Mouse (Mus musculus): ENCODE measurements around the gene Hist1h1t.
"Not testable (repeated sequence)": the region's sequence is repeated elsewhere in the genome, so short reads cannot be mapped to it uniquely, and the experiment has no call there.

The Hist1h1t gene

DNA sequence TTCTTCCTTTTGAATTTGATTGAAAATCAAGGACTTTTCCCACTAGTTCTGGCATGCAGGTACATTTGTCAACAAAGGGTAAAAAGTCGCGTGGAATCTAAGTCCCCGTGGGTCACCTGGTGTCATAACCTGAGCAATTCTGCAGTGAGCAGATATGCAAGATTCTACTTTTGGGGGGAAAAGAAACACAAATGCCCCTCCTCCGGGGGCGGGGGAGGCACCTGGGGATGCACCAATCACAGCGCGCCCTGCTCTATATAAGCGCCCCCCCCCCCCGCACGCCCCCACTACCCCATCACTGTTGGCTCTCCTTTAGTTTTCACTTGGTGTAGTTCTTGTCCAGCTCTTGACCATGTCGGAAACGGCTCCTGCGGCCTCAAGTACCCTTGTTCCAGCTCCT is at the start of gene Hist1h1t:
Gene Hist1h1t, plus strand, starts transcription at position 301 of the 400 bp plus-strand sequence.
- no peak for DNase-seq

DNA sequence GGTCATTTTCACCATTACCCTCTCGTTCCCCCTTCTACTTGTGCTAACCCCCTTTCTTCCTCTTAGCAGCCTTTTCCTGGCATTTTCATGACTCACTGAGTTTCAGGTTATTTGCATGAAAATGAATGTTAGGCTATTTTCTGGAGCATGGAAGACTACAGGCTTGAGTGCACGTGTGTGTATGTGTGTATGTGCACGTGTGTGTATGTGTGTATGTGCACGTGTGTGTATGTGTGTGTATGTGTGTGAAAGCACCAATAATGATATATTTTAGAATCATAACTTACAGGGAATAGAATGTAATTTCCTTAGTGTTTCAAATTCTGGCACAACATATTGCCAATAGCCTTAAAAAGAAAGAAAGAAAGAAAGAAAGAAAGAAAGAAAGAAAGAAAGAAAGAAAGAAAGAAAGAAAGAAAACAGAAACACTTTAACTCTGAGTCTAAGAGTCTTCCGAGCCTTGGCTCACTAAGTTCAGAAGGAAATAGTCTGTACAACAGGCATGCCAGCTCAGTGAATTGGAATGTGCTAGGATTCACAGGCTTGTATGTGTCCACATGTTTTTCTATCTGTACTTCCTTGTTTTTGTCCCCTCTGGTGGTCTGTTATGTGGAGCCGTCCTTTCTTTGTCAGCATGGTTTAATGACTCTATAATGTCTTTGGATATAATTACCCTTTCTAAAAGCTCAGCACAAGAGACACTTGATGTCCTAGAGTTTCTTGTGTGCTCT is 35.8 kb upstream of the Hist1h1t start:
- no peak for DNase-seq

DNA sequence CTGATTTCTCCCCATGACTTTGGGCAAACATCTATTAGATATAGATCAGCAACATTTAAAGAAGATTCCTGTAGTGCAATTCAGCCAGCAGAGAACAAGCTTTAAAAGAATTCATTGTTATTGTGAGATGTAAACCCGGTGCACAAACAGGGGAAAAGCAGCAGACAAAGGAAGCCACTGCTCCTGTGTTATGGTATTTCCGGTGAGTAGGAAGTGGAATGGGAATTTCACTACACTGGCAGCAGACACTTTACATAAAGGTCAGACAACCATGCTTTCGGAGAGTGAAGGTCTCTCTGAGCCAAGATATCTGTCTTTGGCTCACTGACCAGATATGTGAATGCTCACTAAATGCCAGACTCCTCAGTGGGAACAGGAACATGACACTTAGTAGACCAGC is 33.1 kb upstream of the Hist1h1t start:
- DNase-seq: no peak

DNA sequence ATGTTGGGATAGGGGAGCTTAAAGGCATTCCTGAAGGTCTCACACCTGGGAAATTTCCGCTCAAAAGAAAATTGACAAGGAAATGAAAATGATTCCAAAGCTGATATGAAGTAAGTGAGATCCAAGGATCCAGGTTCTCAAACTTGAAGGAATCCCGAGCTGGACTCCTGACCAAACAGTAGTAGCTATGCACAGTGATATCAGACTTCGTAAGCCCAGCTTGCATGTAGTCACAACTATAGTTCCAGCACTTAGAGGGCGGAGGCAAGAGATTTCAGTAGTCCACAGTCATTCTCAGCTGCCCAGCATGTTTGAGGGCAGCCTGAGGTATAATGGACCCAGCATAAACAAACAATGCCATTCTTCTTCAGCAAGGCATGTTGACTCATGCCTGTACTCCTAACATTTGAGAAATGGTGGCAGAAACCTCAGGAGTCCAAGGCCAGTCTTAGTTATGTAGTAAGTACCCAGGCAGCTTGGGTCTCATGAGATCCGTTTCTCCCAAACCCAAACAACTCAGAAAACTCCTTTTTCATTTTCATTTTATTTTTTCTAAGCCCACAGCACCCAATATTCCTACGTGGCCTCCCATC is 13.5 kb upstream of the Hist1h1t start:
- no peak for DNase-seq

DNA sequence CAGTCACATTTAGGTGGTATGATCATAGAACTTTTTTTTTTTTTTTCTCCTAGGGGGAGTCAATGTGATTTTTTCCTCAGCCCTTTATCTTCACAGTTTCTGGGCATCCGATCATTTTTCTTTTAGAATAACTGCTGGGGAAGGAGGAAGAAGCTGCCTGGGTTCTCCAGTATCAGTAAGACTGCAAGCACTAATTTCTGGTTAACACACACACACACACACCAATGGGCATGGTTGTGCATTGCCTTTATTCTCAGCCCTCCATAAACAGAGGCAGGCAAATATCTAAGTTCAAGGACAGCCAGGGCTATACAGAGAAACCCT is 13.0 kb upstream of the Hist1h1t start:
- DNase-seq: no peak

DNA sequence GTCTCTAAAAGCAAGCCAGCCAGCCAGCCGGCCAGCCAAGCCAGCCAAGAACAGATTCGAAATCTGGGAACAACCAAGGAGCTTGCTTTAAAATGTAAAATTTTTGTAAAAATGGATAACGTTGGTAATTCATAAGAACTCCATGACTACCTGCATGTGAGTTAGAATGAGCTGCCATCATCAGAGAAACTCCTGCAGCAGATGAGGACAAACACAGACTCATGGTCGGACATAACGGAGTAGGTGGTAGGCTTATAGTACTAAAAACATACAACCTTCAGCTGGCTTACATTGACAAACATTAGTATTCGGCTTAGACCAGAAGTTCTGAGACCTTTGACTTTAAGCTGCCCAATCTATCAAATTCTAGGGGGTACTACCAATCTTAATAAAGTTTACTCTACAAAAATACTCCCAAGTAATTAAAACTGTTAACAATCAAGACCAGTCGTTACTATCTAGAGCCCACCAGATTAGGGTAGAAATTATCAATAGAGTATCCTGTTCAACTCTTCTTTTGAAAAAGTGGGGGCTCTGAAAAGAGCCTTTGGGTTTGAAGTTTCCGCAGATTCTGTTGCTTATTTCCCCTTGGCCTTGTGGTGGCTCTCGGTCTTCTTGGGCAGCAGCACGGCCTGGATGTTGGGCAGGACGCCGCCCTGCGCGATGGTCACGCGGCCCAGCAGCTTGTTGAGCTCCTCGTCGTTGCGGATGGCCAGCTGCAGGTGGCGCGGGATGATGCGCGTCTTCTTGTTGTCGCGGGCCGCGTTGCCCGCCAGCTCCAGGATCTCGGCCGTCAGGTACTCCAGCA is 12.5 kb upstream of the Hist1h1t start:
- not testable (repeated sequence) for DNase-seq

DNA sequence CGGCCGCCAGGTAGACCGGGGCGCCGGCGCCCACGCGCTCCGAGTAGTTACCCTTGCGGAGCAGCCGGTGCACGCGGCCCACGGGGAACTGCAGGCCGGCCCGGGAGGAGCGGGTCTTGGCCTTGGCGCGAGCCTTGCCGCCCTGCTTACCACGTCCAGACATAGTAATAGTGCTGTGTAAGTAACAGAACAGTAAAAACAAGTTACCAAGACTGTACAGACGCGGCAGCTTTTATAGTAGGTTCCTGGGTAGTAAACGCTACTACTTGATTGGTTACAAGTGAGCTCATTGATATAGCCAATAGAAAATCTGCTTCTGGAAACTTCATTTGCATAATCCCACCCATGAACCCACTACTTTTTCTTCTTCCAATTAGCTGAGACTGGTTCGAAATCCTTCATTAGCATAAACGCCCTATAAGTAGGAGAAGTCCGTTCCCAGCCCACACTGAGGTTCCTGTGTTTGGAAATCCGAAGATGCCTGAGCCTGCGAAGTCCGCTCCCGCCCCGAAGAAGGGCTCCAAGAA is 11.8 kb upstream of the Hist1h1t start, which contains the start of the genes Hist1h2ac and Hist1h2bc:
Gene Hist1h2ac, minus strand, starts transcription at position 194 of the 527 bp plus-strand sequence.
Gene Hist1h2bc, plus strand, starts transcription at position 445 of the 527 bp plus-strand sequence.
- peak; percentile 87 to 97 for DNase-seq

DNA sequence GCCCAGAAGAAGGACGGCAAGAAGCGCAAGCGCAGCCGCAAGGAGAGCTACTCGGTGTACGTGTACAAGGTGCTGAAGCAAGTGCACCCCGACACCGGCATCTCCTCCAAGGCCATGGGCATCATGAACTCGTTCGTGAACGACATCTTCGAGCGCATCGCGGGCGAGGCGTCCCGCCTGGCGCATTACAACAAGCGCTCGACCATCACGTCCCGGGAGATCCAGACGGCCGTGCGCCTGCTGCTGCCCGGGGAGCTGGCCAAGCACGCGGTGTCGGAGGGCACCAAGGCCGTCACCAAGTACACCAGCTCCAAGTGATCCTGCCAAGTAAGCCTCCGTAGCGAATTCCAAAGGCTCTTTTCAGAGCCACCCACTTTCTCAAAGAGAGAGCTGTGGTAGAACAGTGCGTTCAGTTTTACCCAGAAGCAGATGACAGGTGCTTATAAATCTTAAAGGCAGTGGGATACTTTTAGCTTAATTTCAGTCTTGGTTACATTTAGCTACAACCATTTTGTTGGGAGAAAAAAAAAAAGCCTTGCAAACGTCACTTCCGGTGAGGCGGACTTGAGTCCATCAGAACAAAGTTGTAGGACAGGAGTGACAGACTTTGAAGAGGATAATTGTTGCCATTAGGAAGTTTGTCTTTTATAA is 11.2 kb upstream of the Hist1h1t start:
- DNase-seq: peak; percentile 63

DNA sequence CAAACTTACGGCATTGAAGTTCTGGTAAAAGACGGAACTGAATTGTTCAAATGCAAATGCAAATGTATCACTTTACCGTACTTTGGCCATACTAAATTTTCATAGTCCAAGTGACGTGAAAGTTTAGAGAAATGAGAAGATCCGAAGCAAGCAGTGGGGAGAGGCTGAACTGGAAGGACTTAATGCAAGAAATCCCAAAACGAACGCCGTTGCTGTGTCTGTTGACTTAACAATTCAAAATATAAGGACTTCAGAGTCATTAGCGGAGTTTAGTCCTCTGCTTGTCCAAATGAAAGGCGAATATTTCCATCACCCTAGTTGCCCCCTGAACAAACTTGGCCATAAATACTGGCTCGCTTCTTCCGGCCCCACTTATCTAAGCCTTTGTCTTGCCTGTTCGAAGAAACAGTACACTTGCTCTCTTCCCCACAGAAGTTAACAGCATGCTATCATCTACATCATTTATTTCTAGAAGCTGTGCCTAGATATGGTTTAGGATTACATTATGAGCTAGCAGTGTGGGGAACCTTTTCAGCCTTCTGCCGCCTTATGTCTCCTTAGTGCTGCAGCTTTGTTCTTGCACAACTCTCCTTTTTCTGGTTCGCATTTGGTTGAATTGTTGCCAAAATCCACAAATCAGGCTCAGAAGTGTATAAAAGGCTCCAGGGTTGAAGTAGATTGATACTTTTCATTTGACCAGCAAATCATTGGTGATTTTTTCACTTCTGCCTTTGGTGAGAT is 10.3 kb upstream of the Hist1h1t start:
- DNase-seq: no peak

DNA sequence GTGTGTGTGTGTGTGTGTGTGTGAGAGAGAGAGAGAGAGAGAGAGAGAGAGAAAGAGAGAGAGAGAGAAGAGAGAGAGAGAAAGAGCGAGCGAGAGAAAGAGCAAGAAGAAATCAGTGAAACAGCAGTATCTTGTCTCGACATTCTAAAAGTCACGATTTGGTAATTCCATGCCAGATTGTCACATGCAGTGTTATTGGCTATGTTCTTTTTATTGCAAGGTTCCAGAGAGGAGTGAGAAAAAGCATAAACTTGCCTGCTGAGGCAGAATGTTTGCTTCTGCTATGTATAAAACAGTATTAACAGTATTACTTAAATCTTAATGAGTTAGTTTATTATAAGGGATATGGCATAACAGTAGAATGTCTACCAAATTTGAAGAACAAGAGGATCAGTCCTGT is 9.6 kb upstream of the Hist1h1t start:
- DNase-seq: no peak

DNA sequence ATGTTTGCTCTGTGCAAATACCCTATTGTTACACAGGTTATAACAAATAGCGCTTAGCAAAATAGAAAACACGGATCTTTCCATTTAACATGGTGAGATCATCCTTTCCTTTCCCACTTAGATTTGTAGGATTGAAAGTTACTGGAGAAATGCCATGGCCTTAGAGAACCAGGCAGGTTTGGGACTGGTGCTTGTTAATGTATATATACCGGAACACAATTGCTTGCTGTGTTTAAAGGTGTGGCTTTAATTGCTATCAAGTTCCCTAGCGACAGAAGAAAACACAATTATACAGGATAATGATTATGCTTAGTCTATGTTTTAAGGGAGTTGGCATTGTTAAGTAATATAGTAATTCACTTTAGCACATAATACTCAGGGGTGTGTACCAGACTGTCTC is 8.4 kb upstream of the Hist1h1t start:
- no peak for DNase-seq

DNA sequence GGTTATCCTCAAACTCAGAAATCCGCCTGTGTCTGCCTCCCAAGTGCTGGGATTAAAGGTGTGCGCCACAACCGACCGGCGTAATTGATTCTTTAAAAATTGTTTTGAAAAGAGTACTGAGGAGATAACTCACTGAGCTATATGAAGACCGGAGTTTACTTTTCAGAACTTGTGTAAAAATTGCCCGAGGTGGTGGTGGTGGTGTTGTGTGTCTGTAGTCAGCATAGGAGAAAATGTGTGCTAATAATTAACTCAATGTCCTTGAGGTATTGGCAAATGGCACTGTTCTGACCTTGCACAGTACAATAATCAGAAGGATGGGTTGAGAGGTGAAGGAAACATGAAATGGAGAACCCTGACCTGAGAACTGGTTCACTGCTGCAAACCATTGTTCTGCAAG is 7.7 kb upstream of the Hist1h1t start:
- peak in 1 of 2 experiments; percentile 55 for DNase-seq

DNA sequence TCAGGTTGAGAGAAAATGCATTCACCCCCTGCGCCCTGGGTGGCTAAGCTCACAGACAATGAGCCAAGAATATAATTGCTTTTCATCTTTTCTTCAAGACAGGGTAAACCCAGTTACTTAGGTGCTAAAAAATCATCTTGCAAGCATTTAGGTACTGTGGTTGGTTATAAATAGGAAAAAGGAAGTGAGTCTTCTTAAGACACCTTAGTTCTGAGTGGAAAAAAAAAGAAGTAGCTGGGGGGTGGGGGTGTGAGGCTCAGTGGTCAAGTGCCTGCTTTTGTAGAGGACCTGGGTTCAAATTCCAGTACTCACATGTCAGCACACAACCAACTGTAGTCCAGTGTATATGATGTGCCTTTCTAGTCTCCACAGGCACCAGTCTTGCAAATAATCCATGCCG is 6.7 kb upstream of the Hist1h1t start:
- DNase-seq: no peak

DNA sequence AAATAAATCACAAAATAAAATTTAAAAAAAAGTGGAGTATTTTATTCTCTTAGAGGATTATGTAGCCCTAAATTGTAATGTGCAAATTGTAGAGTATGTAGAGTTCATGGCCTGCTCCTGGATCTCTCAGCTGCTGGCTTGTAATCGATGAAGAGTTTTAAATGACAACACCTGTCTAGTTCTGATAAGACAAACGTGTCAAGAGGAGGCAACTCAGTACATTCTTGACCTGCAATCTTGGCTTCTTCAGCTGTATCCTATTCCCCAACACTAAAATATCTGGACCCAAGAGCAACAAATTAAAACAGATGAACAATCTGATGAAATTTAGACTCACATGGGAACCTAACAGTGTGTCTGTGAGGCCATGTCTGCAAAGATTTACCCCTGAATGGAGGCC is 6.2 kb upstream of the Hist1h1t start:
- DNase-seq: no peak

DNA sequence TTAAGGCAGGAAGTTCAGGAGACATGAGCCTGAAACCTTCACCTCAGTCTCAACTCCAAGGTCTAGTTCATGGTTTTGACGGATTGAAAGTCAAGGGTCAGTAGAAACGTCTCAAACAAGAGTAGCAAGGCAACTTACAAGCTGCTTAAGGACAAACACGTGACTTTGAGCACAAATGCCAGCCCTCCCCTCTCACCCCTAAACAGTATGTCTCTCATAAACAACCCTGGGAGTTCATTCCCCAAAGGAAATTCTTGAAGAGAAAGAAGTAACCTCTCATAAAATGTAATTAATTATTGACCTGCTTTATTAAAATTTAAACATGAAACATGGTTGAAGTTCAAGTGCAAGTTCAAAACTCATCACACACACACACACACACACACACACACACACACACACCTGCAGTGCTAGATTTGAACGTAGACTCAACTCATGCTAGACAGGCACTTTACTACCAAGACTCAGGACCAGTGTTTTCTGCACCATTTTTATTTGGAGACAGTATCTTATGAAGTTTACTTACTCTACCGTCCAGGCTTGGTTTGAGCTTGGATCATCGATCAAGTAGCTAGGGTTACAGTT is 1.7 kb upstream of the Hist1h1t start:
- peak; percentile 77 to 87 for DNase-seq

DNA sequence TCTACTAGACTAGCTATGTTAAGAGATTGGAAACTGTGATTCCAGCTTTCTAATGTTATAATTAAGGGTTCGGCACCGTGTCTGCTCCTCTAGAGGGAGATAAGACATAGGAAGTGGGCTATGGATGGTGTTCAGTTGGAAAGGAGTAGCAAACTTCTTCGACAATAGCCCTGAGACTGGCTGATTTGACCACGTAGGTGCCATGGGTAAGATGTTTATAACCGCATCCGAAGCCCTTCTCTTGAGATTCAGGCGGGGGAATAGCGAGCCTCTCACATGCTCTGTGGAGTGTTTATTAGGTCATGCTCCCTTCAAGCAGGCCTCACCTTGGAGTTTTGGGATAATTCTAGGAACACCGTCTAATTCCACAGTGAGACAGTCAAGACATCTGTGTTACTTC is 658 bp upstream of the Hist1h1t start:
- DNase-seq: no peak

DNA sequence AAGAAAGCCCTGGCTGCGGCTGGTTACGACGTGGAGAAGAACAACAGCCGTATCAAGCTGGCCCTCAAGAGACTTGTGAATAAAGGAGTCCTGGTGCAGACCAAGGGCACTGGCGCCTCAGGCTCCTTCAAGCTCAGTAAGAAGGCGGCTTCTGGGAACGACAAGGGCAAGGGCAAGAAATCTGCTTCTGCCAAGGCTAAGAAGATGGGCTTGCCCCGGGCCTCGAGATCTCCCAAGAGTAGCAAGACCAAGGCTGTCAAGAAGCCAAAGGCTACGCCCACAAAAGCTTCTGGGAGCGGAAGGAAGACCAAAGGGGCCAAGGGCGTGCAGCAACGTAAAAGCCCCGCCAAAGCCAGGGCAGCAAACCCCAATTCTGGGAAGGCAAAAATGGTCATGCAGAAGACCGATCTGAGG is 454 bp downstream of the Hist1h1t start:
- no peak for DNase-seq

DNA sequence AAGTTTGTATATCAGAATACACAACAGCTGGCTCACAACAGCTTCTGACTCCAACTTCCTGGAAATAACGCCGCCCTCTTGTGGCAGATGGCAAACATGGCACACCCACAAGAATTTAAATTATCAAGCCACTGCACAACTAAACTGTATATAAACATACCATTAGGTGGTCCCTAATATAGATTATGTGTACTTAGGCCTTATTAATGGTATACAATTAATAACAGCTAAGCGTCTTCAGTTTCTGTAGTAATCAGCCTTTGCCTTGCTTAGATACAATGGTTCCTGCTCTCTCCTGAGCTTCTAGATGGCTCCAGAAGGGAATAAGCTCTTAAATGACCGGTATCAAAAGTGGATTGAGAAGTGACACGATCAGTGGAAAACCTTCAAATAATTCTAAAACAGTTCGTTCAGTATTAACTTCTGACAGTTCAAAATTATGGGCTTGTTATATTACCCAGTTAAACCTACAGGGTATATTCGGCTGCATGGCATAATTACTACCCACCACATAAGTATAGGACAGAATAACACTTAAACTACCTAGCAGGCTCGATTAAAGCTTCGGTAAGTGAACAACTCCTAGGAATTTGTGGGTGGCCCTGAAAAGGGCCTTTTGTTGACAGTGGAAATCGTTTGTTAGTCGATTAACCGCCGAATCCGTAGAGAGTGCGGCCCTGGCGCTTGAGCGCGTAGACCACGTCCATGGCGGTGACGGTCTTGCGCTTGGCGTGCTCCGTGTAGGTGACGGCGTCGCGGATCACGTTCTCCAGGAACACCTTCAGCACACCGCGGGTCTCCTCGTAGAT is 2.1 kb downstream of the Hist1h1t start:
- DNase-seq: peak; percentile 46 to 54

DNA sequence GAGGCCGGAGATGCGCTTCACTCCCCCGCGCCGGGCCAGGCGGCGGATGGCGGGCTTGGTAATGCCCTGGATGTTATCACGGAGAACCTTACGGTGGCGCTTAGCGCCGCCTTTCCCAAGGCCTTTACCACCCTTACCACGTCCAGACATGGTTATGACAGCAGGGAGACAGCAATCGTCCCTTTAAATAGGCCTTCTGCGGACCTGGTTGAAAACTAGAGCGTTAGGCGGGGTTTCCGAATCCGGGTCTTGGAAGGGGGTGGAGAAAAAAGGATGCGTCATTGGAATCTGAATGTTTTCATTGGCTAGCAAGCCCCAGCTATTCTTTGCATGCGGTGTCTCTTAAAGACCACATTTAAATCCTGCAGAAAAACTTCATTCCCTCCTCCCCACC is 2.7 kb downstream of the Hist1h1t start, which contains the start of gene Hist1h4c:
Gene Hist1h4c, minus strand, starts transcription at position 155 of the 394 bp plus-strand sequence.
- peak; percentile 98 to 99 for DNase-seq

DNA sequence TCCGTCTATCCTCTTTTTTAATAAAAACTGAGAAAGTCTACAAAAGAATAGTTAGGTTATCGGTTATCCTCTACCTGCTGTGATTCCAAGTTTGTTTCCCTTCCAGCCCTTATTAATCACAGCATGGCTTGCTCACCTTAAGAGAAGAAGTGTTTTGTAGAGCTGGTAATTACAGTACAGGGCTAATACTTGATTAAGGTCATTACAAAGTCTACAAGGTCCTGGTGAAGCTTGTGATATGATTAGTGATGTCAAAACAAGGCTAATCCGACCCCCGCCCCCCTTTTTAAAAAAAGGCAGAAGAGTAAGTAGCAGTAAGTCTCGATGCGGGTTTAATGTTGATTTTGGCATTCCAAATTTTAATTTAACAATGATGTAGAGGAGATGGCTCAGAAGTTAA is 3.4 kb downstream of the Hist1h1t start:
- no peak for DNase-seq

DNA sequence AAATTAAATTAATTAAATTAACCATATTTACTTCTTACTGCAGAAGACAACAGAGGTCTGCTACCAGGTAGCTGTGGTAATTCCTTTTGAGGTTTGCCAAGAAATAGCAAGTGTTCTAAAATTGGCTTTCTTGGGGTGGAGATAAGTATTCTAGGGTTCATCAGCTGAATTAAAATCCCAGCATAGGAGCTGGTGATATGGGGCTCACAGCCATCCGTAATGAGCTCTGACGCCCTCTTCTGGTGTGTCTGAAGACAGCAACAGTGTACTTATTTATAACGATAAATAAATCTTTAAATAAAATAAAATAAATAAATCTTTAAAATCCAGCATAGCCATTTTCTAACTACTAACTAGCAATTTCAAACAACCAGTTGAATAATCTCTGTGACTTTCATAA is 4.2 kb downstream of the Hist1h1t start:
- no peak for DNase-seq

Measured in kidney, adult 8-10 months (tissue).